Mouse (Mus musculus) stomach, embryonic 14.5 days (tissue): ENCODE data around the gene Fam83e. TPM values are rescaled to one million over a fixed set of nuclear protein-coding genes. Genes with fewer than 3 reads are reported as not detected.

Source experiments
- ATAC-seq: fragments of 200-750 bp; cut with Nextera tagmentation; 2 replicates; pipeline ENCODE4 v1.8.0; 2017; ENCODE audit warnings: low read depth, moderate TSS enrichment; ENCODE audit not compliant: insufficient number of reproducible peaks, insufficient read depth, low FRiP score
- H3K27ac ChIP-seq: fragments of 300-500 bp; sonication (generic); 2 replicates; pipeline ENCODE4 v1.5.1; 2014; ENCODE audit warnings: mild to moderate bottlenecking, low read length, moderate library complexity, mixed read lengths
- H3K27me3 ChIP-seq: fragments of 300-500 bp; sonication (generic); 2 replicates; pipeline ENCODE4 v1.6.1; 2014; ENCODE audit warnings: low read length, control low read depth, mixed read lengths; ENCODE audit not compliant: control insufficient read depth, insufficient read depth
- H3K36me3 ChIP-seq: fragments of 300-500 bp; sonication (generic); 2 replicates; pipeline ENCODE4 v1.6.1; 2014; ENCODE audit warnings: mild to moderate bottlenecking, control low read depth, low read length, moderate library complexity, mixed read lengths; ENCODE audit not compliant: control insufficient read depth, insufficient read depth
- H3K4me1 ChIP-seq: fragments of 300-500 bp; sonication (generic); 2 replicates; pipeline ENCODE4 v1.6.1; 2014; ENCODE audit warnings: low read length, control low read depth, mixed read lengths; ENCODE audit not compliant: control insufficient read depth, insufficient read depth
- H3K4me2 ChIP-seq: fragments of 300-500 bp; sonication (generic); replicated peaks from 2 replicates; pipeline ENCODE4 v1.6.1; 2014; ENCODE audit warnings: low read depth, low read length, control low read depth
- H3K4me3 ChIP-seq: fragments of 300-500 bp; sonication (generic); 2 replicates; pipeline ENCODE4 v1.5.1; 2014; ENCODE audit warnings: low read depth, low read length, control low read depth
- H3K9ac ChIP-seq: fragments of 300-500 bp; sonication (generic); replicated peaks from 2 replicates; pipeline ENCODE4 v1.6.1; 2014; ENCODE audit warnings: low read depth, mild to moderate bottlenecking, control low read depth, low read length, moderate library complexity, mixed read lengths
- H3K9me3 ChIP-seq: fragments of 300-500 bp; sonication (generic); 2 replicates; pipeline ENCODE4 v1.6.1; 2016; ENCODE audit warnings: low read depth, low read length, control low read depth; ENCODE audit not compliant: control insufficient read depth
- WGBS: fragments of 180-500 bp; shearing (Covaris S2); extraction: QIAGEN DNeasy Blood & Tissue Kit; methylation state at CpG from one replicate; pipeline ENCODE4 v1.1.7; 2014; 5-methylcytosine and 5-hydroxymethylcytosine counted together
- polyA plus RNA-seq: library from polyadenylated mRNA; unstranded; fragments of >200 nt; fragmentation: Nextera tagmentation; extraction: Ambion mirVana; gene quantifications from 2 replicates; pipeline ENCODE4 v1.2.1, GENCODE M21; 2014

Fam83e gene
- polyA plus RNA-seq, result 3.1 and 4.1 TPM in 2 replicates

- peaks cover 28% of the 10 kb centered on the region for H3K4me1 ChIP-seq
- WGBS, result 76% methylated on average over 14 of the region's 14 CpGs
- no peaks in the 10 kb centered on the region for H3K27me3 ChIP-seq
- peak within 1 kb of the TSS; percentile 8; the same call in 1 of the 2 replicates for H3K4me3 ChIP-seq
- peaks cover 39% of the 10 kb centered on the region for H3K36me3 ChIP-seq
- H3K27ac ChIP-seq, result peak within 1 kb of the TSS; percentile 63; the same call in 1 of the 2 replicates
- no peaks in the 10 kb centered on the region for H3K9me3 ChIP-seq
- peak within 1 kb of the TSS; percentile 18 for H3K4me2 ChIP-seq
- no peak within 1 kb of the TSS for H3K9ac ChIP-seq
- ATAC-seq, result peak; percentile 74
Measured at GRCm38 (mm10) chr7:45720413-45721233, at the start of gene Fam83e. Fam83e (plus strand) TSS chr7:45721212.

GRCm38 (mm10) chr7:45677627-45678295, 43.3 kb upstream of the Fam83e start:
- Histone ChIP-seq H3K4me1 (peaks cover 6% of the 10 kb centered on the region; the same call in 1 of the 2 replicates), H3K27me3 (no peaks in the 10 kb centered on the region), H3K4me2 (no peak overlapping the region), H3K27ac (0 out of 2 replicates have a peak overlapping the region, but pooled peaks have one; percentile 10), H3K36me3 (no peaks in the 10 kb centered on the region), H3K9me3 (no peaks in the 10 kb centered on the region), H3K4me3 (no peak overlapping the region), H3K9ac (no peak overlapping the region)
- peak; percentile 62 for ATAC-seq
- WGBS, result 50% methylated on average over 7 of the region's 7 CpGs

GRCm38 (mm10) chr7:45678513-45678912, 42.5 kb upstream of the Fam83e start:
- Histone ChIP-seq H3K36me3 (no peaks in the 10 kb centered on the region), H3K27ac (no peak overlapping the region), H3K4me3 (no peak overlapping the region), H3K9ac (no peak overlapping the region), H3K27me3 (no peaks in the 10 kb centered on the region), H3K4me2 (no peak overlapping the region), H3K9me3 (no peaks in the 10 kb centered on the region), H3K4me1 (peaks cover 6% of the 10 kb centered on the region; the same call in 1 of the 2 replicates)
- 85% methylated on average over 14 of the region's 14 CpGs for WGBS
- no peak for ATAC-seq

GRCm38 (mm10) chr7:45679966-45680621, 40.9 kb upstream of the Fam83e start:
- H3K9ac ChIP-seq, result no peak overlapping the region
- ATAC-seq, result no peak
- H3K4me3 ChIP-seq, result no peak overlapping the region
- H3K4me1 ChIP-seq, result peaks cover 10% of the 10 kb centered on the region; the same call in 1 of the 2 replicates
- peak overlapping the region; percentile 48; the same call in 1 of the 2 replicates for H3K27ac ChIP-seq
- H3K36me3 ChIP-seq, result no peaks in the 10 kb centered on the region
- no peaks in the 10 kb centered on the region for H3K27me3 ChIP-seq
- H3K9me3 ChIP-seq, result no peaks in the 10 kb centered on the region
- 66% methylated on average over 14 of the region's 14 CpGs for WGBS
- H3K4me2 ChIP-seq, result no peak overlapping the region

GRCm38 (mm10) chr7:45681046-45681736, 39.8 kb upstream of the Fam83e start:
- 81% methylated on average over 8 of the region's 8 CpGs for WGBS
- H3K27ac ChIP-seq, result no peak overlapping the region
- no peak for ATAC-seq

GRCm38 (mm10) chr7:45682144-45683126, 38.6 kb upstream of the Fam83e start:
- Histone ChIP-seq H3K4me1 (peaks cover 28% of the 10 kb centered on the region), H3K9me3 (no peaks in the 10 kb centered on the region), H3K36me3 (no peaks in the 10 kb centered on the region), H3K27ac (peak overlapping the region; percentile 24; the same call in 1 of the 2 replicates), H3K4me2 (peak overlapping the region; percentile 26; the same call in 1 of the 2 replicates), H3K27me3 (no peaks in the 10 kb centered on the region), H3K9ac (no peak overlapping the region), H3K4me3 (no peak overlapping the region)
- peak; percentile 56 for ATAC-seq
- 29% methylated on average over 14 of the region's 14 CpGs for WGBS

More at GRCm38 (mm10) chr7:45681046-45681736, 39.8 kb upstream of the Fam83e start:
- Histone ChIP-seq H3K4me3 (no peak overlapping the region), H3K9ac (no peak overlapping the region), H3K4me1 (peaks cover 21% of the 10 kb centered on the region), H3K27me3 (no peaks in the 10 kb centered on the region), H3K36me3 (no peaks in the 10 kb centered on the region), H3K9me3 (no peaks in the 10 kb centered on the region), H3K4me2 (no peak overlapping the region)

- no peak for ATAC-seq
- H3K9ac ChIP-seq, result no peak within 1 kb of the TSS
Measured at GRCm38 (mm10) chr7:45683396-45684050, 37.5 kb upstream of the Fam83e start, which contains the start of gene Ntn5. Ntn5 (plus strand) TSS chr7:45684022.

More at GRCm38 (mm10) chr7:45683396-45684050, 37.5 kb upstream of the Fam83e start, which contains the start of gene Ntn5:
- no peaks in the 10 kb centered on the region for H3K36me3 ChIP-seq
- H3K27me3 ChIP-seq, result no peaks in the 10 kb centered on the region
- no peak within 1 kb of the TSS for H3K4me2 ChIP-seq
- WGBS, result 68% methylated on average over 7 of the region's 7 CpGs
- no peaks in the 10 kb centered on the region for H3K9me3 ChIP-seq
- no peak within 1 kb of the TSS; the same call in 1 of the 2 replicates for H3K27ac ChIP-seq
- H3K4me3 ChIP-seq, result no peak within 1 kb of the TSS
- H3K4me1 ChIP-seq, result peaks cover 28% of the 10 kb centered on the region
